Mouse (Mus musculus): ENCODE data around the gene Kdsr.

Kdsr gene

DNA sequence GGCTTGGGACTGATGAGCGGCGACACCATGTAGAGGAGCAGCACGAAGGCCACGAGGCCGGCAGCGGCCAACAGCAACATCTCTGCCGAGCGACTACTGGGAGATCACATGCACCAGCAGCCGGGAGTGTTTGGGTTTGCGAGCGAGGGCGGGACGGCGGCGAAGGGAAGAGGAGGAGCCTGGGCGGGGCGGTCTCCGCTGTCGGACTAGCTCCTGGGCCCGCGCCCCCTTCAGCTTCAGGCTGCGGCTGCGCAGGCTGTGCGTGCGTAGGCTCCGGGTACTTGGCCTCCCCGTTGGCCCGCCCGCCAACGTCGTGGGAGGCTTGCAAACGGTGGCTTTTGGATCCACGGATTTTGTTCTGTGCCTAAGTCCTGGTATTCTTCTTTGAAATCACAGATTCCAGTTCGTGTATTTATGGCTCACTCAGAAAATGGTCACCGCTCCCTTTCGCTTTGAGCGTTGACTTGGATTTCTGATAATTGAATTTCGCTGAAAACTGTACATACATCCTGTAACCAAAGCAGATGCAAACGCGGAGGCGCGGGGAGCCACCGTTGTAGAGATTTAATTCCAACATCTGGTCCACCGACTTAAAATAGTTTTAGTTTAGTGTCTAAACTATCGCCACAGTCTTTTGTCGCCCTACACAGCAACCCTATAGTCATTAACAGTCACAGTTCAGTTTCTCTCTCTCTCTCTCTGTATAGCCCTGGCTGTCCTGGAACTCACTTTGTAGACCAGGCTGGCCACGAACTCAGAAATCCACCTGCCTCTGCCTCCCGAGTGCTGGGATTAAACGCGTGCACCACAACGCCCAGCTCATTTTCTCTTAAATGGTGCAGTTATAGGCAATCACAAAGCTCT is at the start of gene Kdsr:
Kdsr (minus strand) TSS at position 156 of the 864 bp plus-strand sequence.
- DNase-seq (ENCODE audit: low spot score in 2 of 2), result peak; percentile 92 to 93

DNA sequence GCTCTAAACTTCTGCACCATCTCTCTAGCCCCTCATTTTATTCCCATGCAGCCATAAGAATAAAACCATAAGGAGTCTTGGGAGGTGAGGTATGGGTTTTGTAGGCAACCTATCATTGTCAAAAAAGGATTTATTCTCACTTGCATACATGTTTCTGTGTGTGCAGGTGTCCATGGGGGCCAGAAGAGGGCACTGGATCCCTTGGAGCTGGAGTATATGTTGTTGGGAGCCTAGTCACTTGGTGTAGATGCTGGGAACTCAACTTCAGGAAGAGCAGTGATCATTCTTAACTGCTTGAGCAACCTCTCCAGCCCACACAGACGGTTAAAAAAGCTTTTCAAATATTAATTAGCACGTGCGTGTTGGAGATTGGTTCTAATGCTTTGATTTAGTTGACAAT is 40.4 kb upstream of the Kdsr start:
- DNase-seq (ENCODE audit: low spot score in 2 of 2), result no peak

DNA sequence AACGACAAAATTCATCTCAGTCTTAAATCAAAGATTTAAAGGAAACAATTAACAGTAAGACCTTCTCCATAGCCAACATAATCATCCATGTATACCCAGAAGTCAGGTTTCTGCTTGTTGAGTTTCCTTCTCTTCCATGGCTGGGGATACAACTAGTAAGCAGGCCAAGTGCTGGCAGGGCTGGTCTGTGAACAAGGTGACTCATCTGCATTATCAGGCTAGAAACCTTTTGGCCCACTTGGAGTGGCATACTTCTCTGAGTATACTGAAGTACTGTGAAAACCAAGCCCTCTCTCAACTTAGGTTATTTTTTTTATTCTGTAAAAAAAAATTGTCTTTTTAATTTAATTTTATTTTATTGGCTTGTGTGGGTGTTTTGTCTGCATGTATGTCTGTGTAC is 39.9 kb upstream of the Kdsr start:
- no peak for DNase-seq (ENCODE audit: low spot score in 2 of 2)

DNA sequence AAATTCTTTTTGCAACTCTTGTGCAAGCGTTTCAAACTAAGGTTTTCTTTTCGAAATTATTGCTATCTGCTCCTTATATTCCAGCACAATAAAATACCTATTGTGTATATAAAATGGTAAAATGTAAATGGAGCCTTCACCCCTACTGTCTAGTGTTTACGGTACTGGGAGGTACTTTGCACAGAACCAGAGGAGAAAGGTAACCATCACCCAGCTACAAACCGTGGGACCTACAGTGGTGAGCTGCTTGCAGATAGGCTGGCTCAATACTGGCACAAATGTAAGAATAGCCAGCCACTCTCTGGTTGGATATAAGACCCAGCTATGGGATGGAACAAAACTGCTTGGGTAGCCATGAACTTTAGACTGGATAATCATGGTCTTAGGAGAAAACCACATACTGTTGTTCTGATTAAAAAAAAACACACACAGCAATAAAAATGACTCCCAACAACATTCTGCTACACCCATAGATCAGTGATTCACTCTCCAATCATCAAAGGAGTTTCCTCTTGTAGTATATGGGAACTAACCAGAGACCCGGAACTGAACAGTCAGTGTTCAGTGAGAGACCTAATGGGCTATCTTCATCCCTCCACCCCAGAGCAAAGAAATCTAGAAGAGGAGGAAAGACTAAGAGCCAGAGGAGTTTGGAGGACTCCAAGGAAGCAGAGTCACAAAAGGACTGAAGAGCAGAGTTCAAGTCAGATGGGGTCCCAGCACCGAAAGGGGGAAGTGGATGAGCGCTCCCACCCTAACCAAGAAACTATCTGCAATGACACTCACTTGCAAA is 37.7 kb upstream of the Kdsr start:
- DNase-seq (ENCODE audit: low spot score in 2 of 2), result no peak

DNA sequence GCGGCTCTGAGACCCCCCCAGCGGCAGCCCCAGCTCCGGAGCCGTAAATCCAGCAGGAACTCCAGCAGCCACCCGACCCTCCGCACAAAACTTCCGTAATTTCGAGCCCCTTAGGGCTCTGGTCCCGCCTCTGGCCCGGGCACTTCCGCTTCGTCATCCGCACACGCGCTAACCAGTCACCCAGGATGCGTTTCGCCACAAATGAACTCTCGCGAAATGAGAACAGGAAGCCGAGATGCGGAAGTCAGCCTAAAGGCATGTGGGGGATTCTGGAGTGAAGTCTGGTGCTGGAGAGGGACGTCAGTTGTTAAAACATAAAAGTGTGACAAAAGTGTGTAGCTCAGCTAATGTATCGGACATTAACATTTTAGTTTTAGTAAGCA is 37.0 kb upstream of the Kdsr start, which contains the start of gene Vps4b:
Vps4b (minus strand) TSS at position 187 of the 383 bp plus-strand sequence.
- peak; percentile 63 to 83 for DNase-seq (ENCODE audit: low spot score in 2 of 2)

DNA sequence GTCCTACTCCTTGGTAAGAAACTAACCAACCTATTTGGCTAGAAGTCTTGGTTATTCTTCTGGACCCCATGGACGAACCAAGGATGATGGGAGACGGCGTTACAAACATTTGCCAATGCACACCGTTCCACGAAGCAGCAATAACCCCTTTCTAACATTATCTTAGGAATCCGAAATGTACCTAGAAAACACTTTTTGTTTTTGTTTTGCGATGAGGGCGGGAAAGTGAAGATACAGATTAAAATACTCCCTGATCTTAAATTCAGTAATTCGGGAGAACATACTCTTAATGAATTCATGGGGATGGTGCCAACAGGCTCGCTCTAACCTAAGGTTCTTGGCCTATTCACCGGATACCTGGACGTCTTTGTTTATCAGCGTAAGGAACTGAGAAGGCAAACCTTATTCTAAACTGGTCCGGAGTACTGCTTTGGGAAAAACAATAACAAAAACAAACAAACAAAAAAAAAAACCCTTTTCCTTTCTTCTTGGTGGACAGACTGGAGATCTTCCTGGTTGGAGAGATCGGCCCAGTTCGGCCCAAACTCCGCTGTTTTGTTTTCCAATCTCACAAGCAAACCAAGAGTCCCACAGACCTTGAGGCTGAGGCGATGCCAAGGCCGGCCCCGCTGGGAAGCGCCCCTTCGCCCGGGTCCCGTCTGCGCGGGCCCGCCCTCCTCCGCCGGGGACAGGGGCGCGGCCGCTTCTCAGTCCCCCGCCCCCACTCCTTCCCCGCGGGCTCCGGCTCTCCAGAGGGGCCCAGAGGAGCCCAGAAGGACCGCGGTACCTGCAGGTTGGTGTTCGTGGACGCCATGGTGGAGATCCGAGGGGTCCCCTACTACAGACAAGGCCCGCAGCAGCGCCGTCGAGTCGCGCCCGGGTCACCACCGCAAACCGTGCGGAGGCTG is 36.4 kb upstream of the Kdsr start:
- no peak for DNase-seq (ENCODE audit: low spot score in 2 of 2)

DNA sequence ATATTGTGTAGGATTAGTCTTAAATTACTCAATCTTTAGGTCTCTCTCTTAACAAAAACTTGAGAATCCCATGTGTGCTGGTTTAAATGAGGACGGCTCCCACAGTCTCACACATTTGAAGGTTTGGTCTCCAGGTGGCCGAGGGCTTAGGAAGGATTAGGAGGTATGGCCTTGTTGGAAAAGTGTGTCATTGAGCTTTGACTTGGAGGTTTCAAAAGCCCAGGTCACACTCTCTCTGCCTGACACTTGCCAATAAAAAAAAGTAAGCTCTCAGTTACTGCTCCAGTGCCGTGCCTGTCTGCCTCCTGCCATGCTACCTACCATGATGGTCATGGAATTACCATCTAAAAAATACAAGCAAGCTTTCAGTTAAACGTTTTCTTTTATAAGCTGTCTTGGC is 15.4 kb upstream of the Kdsr start:
- no peak for DNase-seq (ENCODE audit: low spot score in 2 of 2)

DNA sequence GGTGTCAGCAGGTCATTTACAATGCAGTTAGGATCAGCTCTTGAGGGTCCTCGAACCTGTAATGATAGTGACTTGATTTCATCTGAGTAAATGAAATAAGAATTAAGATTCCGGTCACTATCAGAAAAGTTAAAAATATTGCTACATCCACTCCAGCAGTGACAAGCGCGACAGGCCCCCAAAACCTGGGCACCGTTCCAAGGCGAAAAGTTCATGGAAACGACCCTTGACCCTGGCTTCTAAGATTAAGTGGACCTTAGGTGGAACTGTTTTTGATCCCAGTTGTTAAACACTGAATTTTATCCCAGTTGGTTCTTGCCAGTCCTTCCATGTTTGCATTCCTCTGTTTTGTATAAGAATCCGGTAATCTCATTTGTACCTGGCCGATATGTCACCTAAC is 14.6 kb upstream of the Kdsr start:
- DNase-seq (ENCODE audit: low spot score in 2 of 2), result no peak

DNA sequence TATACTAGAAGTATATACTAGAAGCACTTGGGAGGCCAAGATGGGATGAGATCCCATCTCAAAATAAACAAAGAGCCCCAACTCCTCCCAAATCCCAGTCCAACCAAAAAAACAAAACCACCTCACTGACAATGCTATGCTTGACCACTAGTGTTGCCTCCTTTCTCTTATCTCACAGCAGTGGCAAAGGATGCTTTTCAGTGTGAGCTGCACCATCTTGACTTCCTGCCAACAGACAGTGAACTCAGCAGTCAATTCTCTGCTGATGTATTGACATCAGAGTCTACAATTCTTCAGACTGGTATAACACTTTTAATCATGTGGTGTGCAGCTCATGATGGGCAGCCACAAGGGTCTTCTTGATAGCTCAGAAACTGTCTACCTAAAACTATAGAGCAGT is 9.2 kb upstream of the Kdsr start:
- no peak for DNase-seq (ENCODE audit: low spot score in 2 of 2)

DNA sequence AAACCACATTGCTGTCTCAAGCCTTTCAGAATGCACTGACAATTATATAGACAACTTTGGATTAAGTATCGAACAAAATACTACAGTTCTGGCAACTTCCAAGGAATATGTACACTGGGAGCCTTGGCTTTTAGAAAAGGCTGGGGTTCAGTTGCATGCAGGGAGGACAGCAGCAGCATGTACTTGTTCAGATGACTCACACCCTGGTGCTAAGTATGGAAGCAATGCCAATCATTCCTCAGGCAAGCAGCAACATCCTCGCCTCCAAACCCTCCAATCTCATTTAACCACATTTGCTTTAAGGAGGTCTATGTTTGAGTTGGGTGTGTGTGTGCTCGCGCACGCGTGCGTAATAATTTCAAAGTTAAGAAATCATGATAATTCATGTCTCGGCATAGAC is 6.2 kb upstream of the Kdsr start:
- DNase-seq (ENCODE audit: low spot score in 2 of 2), result no peak

DNA sequence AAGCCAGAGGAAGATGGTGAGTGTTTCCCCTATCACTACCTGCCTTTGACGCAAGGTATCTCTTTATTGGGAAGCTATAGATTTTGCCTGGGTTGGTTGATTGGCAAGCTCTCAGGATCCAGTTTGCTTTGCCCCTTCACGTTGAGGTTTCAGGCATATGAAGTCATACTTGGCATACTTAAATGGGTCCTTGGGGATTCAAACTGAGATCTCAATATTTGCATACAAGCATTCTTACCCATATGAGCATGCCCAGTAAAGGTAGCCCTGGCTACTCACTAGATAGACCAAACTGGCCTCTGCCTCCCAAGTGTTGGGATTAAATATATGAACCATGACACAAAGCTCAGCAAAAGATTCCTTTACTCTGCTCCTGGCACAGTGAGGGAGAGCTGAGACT is 5.3 kb upstream of the Kdsr start:
- no peak for DNase-seq (ENCODE audit: low spot score in 2 of 2)

DNA sequence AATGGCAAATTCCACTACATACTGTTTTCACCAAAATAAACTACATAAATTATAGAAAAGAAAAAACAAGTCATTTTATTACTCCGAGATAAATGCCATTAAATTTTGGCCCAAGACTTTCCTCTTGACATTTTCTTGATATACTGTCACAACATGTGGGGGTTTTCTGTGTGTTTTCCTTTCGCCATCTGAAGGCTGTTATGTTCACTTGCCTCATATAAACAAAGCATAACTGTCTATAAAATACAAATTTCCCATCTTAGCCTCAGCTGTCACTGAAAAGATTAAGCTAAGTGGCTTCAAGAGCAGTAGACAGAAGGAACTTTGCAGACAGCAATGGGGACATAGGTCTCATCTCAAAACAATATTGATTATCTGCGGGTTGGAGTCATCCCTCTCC is 4.8 kb upstream of the Kdsr start:
- no peak for DNase-seq (ENCODE audit: low spot score in 2 of 2)

DNA sequence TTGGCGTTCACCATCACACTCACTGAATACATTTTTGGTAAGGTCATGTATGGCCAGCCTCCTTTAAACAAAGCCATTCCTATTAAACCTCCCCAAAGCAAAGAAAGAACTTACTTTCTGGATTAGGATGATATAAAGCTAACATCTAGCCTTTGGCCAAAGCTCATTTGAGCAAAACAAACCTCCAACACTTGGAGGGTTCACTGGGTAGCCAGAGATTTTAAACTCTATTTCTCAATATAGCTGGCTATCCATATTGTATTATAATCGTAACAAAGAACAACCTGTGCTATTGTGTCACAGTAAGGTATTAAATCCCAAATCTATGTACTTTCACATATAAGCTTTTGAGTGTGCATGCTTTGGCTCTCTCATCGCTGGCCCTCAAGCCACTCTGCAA is 1.2 kb upstream of the Kdsr start:
- no peak for DNase-seq (ENCODE audit: low spot score in 2 of 2)

DNA sequence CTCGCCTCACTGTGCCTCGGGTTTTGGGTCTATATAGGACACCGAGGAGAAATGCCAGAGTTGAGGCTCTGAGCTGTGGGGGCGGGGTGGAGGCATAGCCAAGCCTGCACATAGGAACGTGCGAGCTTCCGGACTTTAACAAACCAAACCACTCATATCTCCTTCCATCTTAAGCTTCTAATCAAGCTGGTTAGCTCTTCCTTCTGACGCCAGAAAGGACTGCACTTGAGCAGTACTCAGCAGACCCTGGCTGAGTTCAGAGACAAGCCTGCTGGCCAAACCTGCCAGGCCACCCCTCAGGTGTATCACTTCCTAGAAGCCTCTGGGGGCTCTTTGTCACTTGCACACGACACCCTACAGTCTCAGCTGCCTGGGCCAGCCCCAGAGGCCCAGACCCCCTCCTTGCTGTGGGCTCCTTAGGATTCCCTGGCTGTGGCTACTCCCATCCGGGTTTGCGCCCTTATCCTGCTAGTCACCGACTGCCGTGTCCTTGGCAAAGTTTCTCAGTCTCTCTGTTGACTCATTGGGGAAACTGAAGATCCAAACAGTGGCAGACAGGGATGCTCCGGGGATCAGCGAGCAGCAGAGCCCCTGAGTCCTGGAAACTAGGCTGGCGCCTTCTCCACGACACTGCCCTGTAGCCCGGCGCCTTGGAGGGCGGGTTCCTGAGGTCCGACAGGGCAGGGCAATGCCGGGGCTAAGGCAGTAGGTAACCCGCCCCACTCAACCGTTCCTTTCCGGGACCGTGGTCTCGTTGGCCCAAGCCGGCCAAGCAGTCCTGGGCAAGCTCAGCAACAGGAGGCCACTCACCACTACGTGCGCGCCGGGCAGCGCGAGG is 574 bp downstream of the Kdsr start:
- peak in 1 of 2 experiments; percentile 6 for DNase-seq (ENCODE audit: low spot score in 2 of 2)

DNA sequence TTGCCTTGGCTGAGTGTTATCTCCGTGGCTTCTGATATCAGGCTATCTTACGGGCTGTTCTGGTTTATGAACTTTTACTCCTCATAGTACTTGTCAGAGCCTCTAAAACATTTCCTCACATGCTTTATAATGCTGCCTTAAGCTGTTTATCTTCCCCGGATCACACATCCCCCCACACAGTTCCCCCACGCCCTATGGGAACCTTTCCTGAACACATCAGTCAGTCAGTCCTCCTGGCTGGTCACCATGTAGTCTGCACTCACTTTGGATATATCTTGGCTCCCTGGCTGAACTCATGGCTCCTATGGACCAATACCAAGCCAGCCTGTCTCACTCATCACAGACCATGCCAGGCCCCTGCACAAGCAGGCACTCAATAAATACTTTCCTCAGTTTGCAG is 2.9 kb downstream of the Kdsr start:
- no peak for DNase-seq (ENCODE audit: low spot score in 2 of 2)

DNA sequence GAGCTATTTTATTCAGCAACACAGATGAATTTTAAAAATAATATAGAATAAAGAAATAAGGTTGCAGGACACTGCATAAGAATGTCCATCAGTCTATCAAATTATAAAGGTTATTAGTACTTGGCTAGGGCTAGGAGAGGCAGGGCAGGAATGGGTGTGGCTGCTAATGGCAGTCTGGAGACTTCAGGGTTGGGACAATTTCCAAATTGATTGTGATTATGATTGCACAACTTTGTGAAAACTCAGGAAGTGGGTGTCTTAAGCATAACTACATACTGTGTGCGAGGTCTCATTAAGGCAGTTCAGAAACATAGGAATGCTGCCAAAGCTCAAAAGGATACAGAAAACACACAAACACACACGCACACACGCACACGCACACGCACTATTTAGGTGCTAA is 7.5 kb downstream of the Kdsr start:
- no peak for DNase-seq (ENCODE audit: low spot score in 2 of 2)

DNA sequence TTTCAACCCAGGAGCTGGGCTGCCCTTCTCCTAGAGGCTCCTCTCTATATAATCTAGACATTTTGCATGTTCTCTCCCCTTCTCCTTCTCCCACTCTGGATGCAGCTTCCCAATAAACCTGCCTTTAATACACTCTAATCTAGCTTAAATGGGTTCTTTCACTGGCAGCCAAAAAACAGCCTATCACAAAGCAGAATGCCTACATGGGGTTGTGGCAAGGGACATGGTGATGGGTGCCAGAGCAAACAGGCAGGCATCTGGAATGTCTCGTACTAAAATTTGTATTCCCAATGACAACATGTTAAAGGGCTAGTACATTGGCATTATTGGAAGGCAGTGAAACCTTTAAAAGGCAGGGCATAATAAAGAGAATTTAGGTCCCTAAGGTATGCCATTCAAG is 8.9 kb downstream of the Kdsr start:
- no peak for DNase-seq (ENCODE audit: low spot score in 2 of 2)

DNA sequence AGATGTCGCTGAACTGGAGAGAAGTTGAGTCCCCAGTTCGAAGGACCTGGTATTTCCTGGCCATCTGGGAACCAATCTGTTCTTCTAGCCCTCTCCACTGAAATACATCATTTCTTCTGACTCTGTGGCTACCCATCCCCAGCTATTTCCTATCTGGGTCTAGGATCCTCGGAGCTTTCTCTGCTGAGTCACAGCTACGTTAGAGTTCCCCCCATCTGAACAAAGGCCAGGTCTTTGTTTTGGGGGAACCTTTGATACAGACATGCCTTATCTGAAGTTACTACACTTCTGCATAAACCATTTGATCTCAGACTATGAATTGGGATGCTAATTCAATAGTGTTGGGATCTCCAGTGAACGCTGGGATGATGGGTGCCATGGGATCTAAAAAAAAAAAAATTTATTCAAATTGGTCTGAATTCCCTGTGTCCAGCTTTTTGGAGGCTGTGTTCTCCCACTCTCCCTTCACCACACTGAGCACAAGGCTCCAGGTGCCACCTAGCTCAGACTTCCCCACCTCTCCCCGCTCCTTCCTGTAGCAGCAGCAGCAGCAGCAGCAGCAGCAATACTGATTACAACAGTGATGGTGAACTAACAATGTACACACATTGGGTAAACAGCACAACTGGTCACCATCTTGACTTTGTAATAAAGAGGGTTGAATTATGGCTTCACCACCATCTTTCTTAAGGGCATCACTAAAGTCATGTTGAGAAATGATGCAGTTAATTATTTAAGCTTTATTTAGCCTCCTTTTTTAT is 10.8 kb downstream of the Kdsr start:
- no peak for DNase-seq (ENCODE audit: low spot score in 2 of 2)

DNA sequence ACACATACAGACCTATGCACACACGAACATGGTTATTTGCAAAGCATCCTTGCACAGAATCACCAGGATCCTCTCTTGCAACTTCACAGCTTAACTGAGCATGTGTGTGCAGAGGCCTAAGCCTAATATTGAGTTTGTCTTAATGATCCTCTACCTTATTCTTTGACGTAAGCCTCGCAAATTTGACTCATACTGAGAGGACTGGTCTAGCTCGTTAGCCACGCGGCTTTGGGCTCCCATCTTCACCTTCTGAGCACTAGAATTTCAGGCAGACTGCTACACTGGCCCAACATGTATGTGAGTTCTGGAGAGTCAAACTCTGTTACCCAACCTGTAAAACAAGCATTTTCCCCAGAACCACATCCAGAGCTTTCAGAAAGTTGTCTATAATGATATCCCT is 16.5 kb downstream of the Kdsr start:
- no peak for DNase-seq (ENCODE audit: low spot score in 2 of 2)

DNA sequence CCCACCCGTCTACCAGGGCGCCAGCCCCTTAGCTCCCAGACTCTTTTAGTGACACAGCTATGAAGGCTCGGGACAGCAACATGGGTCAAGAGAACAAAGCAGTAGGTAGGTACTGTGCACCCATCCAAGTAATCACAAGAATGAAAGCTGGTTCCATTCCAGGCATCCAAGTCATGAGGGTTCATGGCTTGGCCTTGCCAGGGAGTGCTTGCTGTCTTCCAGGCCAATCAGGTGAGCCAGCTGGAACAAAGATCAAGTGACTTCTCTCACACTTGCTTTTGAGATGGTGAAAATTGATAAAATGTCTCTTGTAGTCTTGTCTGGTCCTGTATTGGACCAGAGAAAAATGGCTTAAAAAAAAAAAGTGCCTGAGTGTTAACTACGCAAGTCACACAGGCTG is 18.8 kb downstream of the Kdsr start:
- DNase-seq (ENCODE audit: low spot score in 2 of 2), result no peak

Data from cerebellum, postnatal 4 days (tissue).